Mouse (Mus musculus) brain, embryonic 14.5 days (tissue): Measurements from ENCODE around the gene Hectd2.

Experiments used
- CTCF ChIP-seq: fragments of 200-500 bp; IDR thresholded peaks from 2 replicates; pipeline ENCODE4 v1.5.1; 2012; ENCODE audit warnings: inconsistent platforms, mild to moderate bottlenecking, moderate library complexity, borderline replicate concordance; ENCODE audit not compliant: insufficient read depth, insufficient read length; ENCODE audit errors: extremely low read depth
- POLR2A ChIP-seq: fragments of 200-500 bp; IDR thresholded peaks from 2 replicates; pipeline ENCODE4 v1.6.1; 2012; ENCODE audit warnings: mild to moderate bottlenecking, inconsistent platforms, borderline replicate concordance; ENCODE audit not compliant: poor library complexity, insufficient read depth, insufficient read length, severe bottlenecking; ENCODE audit errors: extremely low read depth

DNA sequence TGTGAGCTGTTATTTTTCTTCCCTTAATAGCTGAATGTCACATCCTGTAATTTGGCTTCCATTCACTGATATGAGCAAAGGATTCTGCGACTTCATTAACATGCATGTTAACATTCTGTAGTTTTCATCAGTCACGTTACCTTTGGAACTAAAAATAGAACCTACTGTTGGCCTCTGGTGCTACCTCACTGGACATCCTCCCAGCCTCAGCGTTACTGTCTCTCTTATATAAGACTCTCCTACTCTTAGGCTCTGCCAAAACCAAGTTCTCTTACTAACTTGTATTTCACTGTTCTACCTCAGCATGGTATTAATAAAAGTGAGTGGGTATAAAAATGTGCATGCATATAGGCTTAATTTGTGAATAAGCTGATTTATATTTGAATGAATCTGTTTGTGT, 26.4 kb downstream of the Hectd2 start:
- TF ChIP-seq POLR2A (no peak), CTCF (no peak)
